ENCODE assay signal across 8 mouse cellular contexts in the genomic region with DNA sequence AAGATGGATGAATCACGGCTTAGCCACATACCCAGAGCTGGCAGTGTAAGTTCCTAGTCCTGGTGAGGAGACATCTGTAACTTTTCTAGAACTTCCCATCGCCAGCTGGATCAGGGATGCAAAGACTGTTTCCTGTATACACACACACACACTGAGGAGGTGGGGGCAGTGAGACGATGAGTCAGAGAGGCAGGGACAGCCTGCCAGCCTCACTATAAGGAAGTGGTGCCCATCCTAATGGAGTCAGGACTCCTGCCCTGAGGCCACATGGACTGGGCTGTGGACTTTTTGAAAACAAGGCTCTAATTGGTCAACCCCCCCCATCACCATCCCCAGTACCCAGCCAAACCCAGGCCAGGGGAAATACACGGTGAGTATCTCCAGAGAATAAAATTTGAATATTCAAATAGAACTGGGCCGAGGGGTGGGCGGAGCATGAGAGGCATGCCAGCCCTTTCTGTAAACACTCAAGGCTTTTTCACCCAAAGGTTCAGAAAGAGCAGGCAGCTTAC.
A peak's percentile ranks its signal among the peaks of the same experiment; 100 is the strongest.
DNase-seq lines count a peak whose midpoint lies in the region; ATAC-seq and TF ChIP-seq lines count a peak whose summit lies in the region.

No protein-coding gene starts in this region.

- H3K27ac ChIP-seq in CH12.LX (ENCODE audit: insufficient read depth, low read depth): peak overlapping the region; percentile 74
- H3K27ac ChIP-seq in forebrain, embryonic 11.5 days (ENCODE audit: low read depth, low read length): no peak overlapping the region
- H3K27ac ChIP-seq in midbrain, postnatal 0 days (ENCODE audit: low read depth, low read length): no peak overlapping the region

- dilution Hi-C loops in CH12.LX (cut with MboI; ENCODE audit: extremely low pct_ligation_motif_present, extremely low pct_unique_long_range_greater_than_20kb, low sequenced_read_pairs): no loop called here

- no peak for TF ChIP-seq EP300 in CH12.LX (IDR thresholded peaks at IDR 0.05; ENCODE audit: low read length)

- peak overlapping the region; percentile 34; the same call in 1 of the 2 replicates for H3K9ac ChIP-seq in CH12.LX (ENCODE audit: insufficient read depth, low read depth)
- no peak overlapping the region for H3K9ac ChIP-seq in forebrain, embryonic 11.5 days (ENCODE audit: low read length)
- H3K9ac ChIP-seq in midbrain, postnatal 0 days (replicated peaks; ENCODE audit: low read length, poor library complexity, severe bottlenecking): no peak overlapping the region

- no peaks in the 10 kb centered on the region for H3K9me3 ChIP-seq in CH12.LX (replicated peaks; ENCODE audit: low read length)
- H3K9me3 ChIP-seq in forebrain, embryonic 11.5 days (ENCODE audit: control insufficient read depth, low read length): no peaks in the 10 kb centered on the region
- no peaks in the 10 kb centered on the region for H3K9me3 ChIP-seq in midbrain, postnatal 0 days (ENCODE audit: low read length)

- peak overlapping the region in 1 of 3 experiments; percentile 13 for H3K4me3 ChIP-seq in CH12.LX (replicated peaks in 1 of 3; ENCODE audit: low read depth in 2 of 3, low read length in 2 of 3, poor library complexity in 1 of 3)
- H3K4me3 ChIP-seq in forebrain, embryonic 11.5 days (ENCODE audit: low read depth, low read length): no peak overlapping the region
- no peak overlapping the region for H3K4me3 ChIP-seq in midbrain, postnatal 0 days (ENCODE audit: low read depth, low read length)

- H3K4me1 ChIP-seq in CH12.LX (ENCODE audit: control insufficient read depth in 1 of 2, insufficient read depth in 2 of 2): peaks cover 13 to 52% of the 10 kb centered on the region in 2 experiments
- H3K4me1 ChIP-seq in forebrain, embryonic 11.5 days (replicated peaks; ENCODE audit: control insufficient read depth, insufficient read depth, low read length): peaks cover 2% of the 10 kb centered on the region; the same call in 1 of the 2 replicates
- no peaks in the 10 kb centered on the region for H3K4me1 ChIP-seq in midbrain, postnatal 0 days (ENCODE audit: insufficient read depth, low read length)

- no peak for TF ChIP-seq CTCF in CH12.LX (conservative IDR thresholded peaks at IDR 0.05 in 1 of 2, IDR thresholded peaks at IDR 0.05 in 1 of 2; ENCODE audit: low read depth in 2 of 2, low read length in 2 of 2)
- no peak for TF ChIP-seq CTCF in midbrain, postnatal 0 days (IDR thresholded peaks at IDR 0.05)

- H3K79me2 ChIP-seq in CH12.LX (replicated peaks; ENCODE audit: control insufficient read depth, extremely low read depth, insufficient read depth, poor library complexity, severe bottlenecking): no peaks in the 10 kb centered on the region

- peak; percentile 30 to 32 for DNase-seq in heart, postnatal 10 days
- DNase-seq in heart, postnatal 25 days (ENCODE audit: low spot score): no peak
- peak; percentile 91 for DNase-seq in CH12.LX (ENCODE audit: extremely low read depth)
- DNase-seq in forebrain, embryonic 11.5 days (ENCODE audit: low spot score): no peak
- peak; percentile 39 to 71 for DNase-seq in left cerebral cortex, adult 9 months (ENCODE audit: low spot score in 2 of 2)
- no peak for DNase-seq in midbrain, postnatal 0 days (ENCODE audit: low spot score)
- DNase-seq in ovary, postnatal 14 days (ENCODE audit: low spot score): no peak
- no peak for DNase-seq in thymus, adult 18-20 months

- TF ChIP-seq POLR2A in CH12.LX (IDR thresholded peaks at IDR 0.05; ENCODE audit: low read depth, low read length): peak; percentile 46

- intact Hi-C loops in heart, postnatal 10 days (cut with DNase I): no loop called here
- intact Hi-C loops in heart, postnatal 25 days (cut with DNase I): no loop called here

- 61% methylated on average over 6 of the region's 6 CpGs for WGBS in forebrain, embryonic 11.5 days
- WGBS in midbrain, postnatal 0 days: 45% methylated on average over 6 of the region's 6 CpGs

- no peak for TF ChIP-seq RAD21 in CH12.LX (IDR thresholded peaks at IDR 0.05; ENCODE audit: low read depth, low read length)

- ATAC-seq in forebrain, embryonic 11.5 days (replicated peaks; ENCODE audit: low FRiP score): peak; percentile 39; the same call in 1 of the 2 replicates
- ATAC-seq in midbrain, postnatal 0 days (ENCODE audit: low FRiP score): 0 out of 2 replicates have a peak, but pooled peaks have one; percentile 38

- no peaks in the 10 kb centered on the region for H3K27me3 ChIP-seq in CH12.LX (replicated peaks)
- H3K27me3 ChIP-seq in forebrain, embryonic 11.5 days (ENCODE audit: control insufficient read depth, insufficient read depth, low read length): no peaks in the 10 kb centered on the region
- no peaks in the 10 kb centered on the region for H3K27me3 ChIP-seq in midbrain, postnatal 0 days (ENCODE audit: insufficient read depth, low read length)

- peak overlapping the region; percentile 29; the same call in 1 of the 2 replicates for H3K4me2 ChIP-seq in CH12.LX (ENCODE audit: insufficient read depth, low read depth, poor library complexity, severe bottlenecking)
- H3K4me2 ChIP-seq in forebrain, embryonic 11.5 days (ENCODE audit: low read depth, low read length, severe bottlenecking): no peak overlapping the region
- H3K4me2 ChIP-seq in midbrain, postnatal 0 days (ENCODE audit: low read depth, low read length, poor library complexity, severe bottlenecking): no peak overlapping the region

- peaks cover 0 to 18% of the 10 kb centered on the region in 2 experiments for H3K36me3 ChIP-seq in CH12.LX (replicated peaks in 1 of 2; ENCODE audit: control insufficient read depth in 1 of 2, insufficient read depth in 1 of 2, low read length in 1 of 2)
- no peaks in the 10 kb centered on the region for H3K36me3 ChIP-seq in forebrain, embryonic 11.5 days (ENCODE audit: control insufficient read depth, insufficient read depth, low read length)
- 0 out of 2 replicates have a peak, but pooled peaks cover 3% of the 10 kb centered on the region for H3K36me3 ChIP-seq in midbrain, postnatal 0 days (ENCODE audit: insufficient read depth, low read length)

- in situ Hi-C loops in CH12.LX (cut with MboI; ENCODE audit: low pct_ligation_motif_present, low pct_unique_long_range_greater_than_20kb, low sequenced_read_pairs): no loop called here

TF ChIP-seq in CH12.LX, 34 proteins besides CTCF, POLR2A, EP300 and RAD21:
- TF ChIP-seq BHLHE40 (IDR thresholded peaks at IDR 0.05; ENCODE audit: low read depth, low read length) (peak; percentile 47), ELF1 (IDR thresholded peaks at IDR 0.05; ENCODE audit: low read depth, low read length) (peak; percentile 74), IRF4 (IDR thresholded peaks at IDR 0.05; ENCODE audit: low read depth, low read length) (peak; percentile 44; the same call in 1 of the 2 replicates), MYC (IDR thresholded peaks at IDR 0.05; ENCODE audit: low read depth, low read length) (peak; percentile 81; the same call in 1 of the 2 replicates), UBTF (IDR thresholded peaks at IDR 0.05; ENCODE audit: low read depth, low read length) (no peak), MEF2A (IDR thresholded peaks at IDR 0.05; ENCODE audit: borderline replicate concordance, low read depth, low read length) (peak; percentile 67; the same call in 1 of the 2 replicates), ETS1 (conservative IDR thresholded peaks at IDR 0.05; ENCODE audit: low read depth, low read length) (peak; percentile 68), TBP (conservative IDR thresholded peaks at IDR 0.05; ENCODE audit: low read depth, low read length) (peak; percentile 73), NRF1 (IDR thresholded peaks at IDR 0.05; ENCODE audit: low read depth, low read length) (no peak; the same call in 1 of the 2 replicates), SIN3A (IDR thresholded peaks at IDR 0.05; ENCODE audit: low read length) (peak; percentile 79), TCF12 (IDR thresholded peaks at IDR 0.05; ENCODE audit: low read depth, low read length) (peak; percentile 68; the same call in 1 of the 2 replicates), RCOR1 (conservative IDR thresholded peaks at IDR 0.05; ENCODE audit: low read depth, low read length) (0 out of 2 replicates have a peak, but pooled peaks have one; percentile 61), HCFC1 (IDR thresholded peaks at IDR 0.05; ENCODE audit: low read depth, low read length) (peak; percentile 24; the same call in 1 of the 2 replicates), JUND (conservative IDR thresholded peaks at IDR 0.05; ENCODE audit: low read depth, low read length) (0 out of 2 replicates have a peak, but pooled peaks have one; percentile 16), CHD1 (IDR thresholded peaks at IDR 0.05; ENCODE audit: low read depth, low read length) (no peak), PAX5 (IDR thresholded peaks at IDR 0.05; ENCODE audit: low read length) (no peak), MAZ (IDR thresholded peaks at IDR 0.05; ENCODE audit: low read depth, low read length) (peak; percentile 77; the same call in 1 of the 2 replicates)
TF ChIP-seq in CH12.LX: peak in this region for 13.

Comparison
In these comparisons a context has a peak if more than half of its experiments do, and no peak if none do; other contexts are left out.
1. DNase-seq: peak in heart, postnatal 10 days (2 of 2), CH12.LX (single experiment) and left cerebral cortex, adult 9 months (2 of 2); none in heart, postnatal 25 days (single experiment), forebrain, embryonic 11.5 days (single experiment), midbrain, postnatal 0 days (single experiment), ovary, postnatal 14 days (single experiment) and thymus, adult 18-20 months (0 of 2).